Mouse (Mus musculus) left cerebral cortex, adult 2 months (tissue): ENCODE measurements at regions not wholly inside any gene's neighbourhood (a gene's known extent, or its start where the extent isn't known, plus 50 kb on each side); places are given as distances from the start of the nearest gene placed in this dataset.

Source experiments
- DNase-seq, 2 experiments: peaks; one replicate each; pipeline ENCODE4 v3.0.0; 2021 to 2022; ENCODE audit warnings: low spot score in 2 of 2, mixed read lengths in 1 of 2; ENCODE audit errors: extremely low spot score in 1 of 2
- H3K27ac ChIP-seq: fragments of 200-600 bp; 2 replicates; pipeline ENCODE4 v1.8.1; 2022
- H3K4me3 ChIP-seq: fragments of 200-600 bp; 2 replicates; pipeline ENCODE4 v1.8.1; 2022
- CTCF ChIP-seq: fragments of 200-600 bp; IDR thresholded peaks from 2 replicates; pipeline ENCODE4 v1.8.1; 2022; ENCODE audit warnings: antibody characterized with exemption, mild to moderate bottlenecking, moderate library complexity
- intact Hi-C: fragments of 180-260 bp; cut with DNase I; formaldehyde crosslinking; loops from one replicate; pipeline ENCODE4 v1.15.1; 2025

GRCm38 (mm10) chr2:55687345-55687744, 251.6 kb downstream of the Kcnj3 start:
- no peak overlapping the region for H3K27ac ChIP-seq
- no peak for TF ChIP-seq CTCF
- intact Hi-C loops = no loop called here
- no peak overlapping the region for H3K4me3 ChIP-seq
- no peak for DNase-seq

- TF ChIP-seq CTCF = no peak
- Histone ChIP-seq H3K4me3 (no peak overlapping the region), H3K27ac (peak overlapping the region; percentile 37)
- intact Hi-C loops = loop anchor here (1.0 to 5.0 kb wide), 4 partner anchors 102 to 256 kb away; partner anchors contain the start of gene Kcnj3
- peak; percentile 37 to 42 for DNase-seq
These were observed 257.4 kb downstream of the Kcnj3 start for GRCm38 (mm10) chr2:55692902-55693870.

- TF ChIP-seq CTCF = no peak
- Histone ChIP-seq H3K4me3 (no peak overlapping the region), H3K27ac (no peak overlapping the region)
- DNase-seq = no peak
- intact Hi-C loops = no loop called here
These were observed 263.9 kb downstream of the Kcnj3 start for GRCm38 (mm10) chr2:55699705-55700104.
